Mouse (Mus musculus) adrenal gland, adult (tissue): ENCODE measurements around the gene Triobp.
A peak's percentile ranks its signal among the peaks of the same experiment; 100 is the strongest.

Experiments
- DNase-seq, 2 experiments: peaks; one replicate each; pipeline ENCODE4 v3.0.0; 2022 to 2023; ENCODE audit warnings: low spot score in 1 of 2; ENCODE audit not compliant: inconsistent age in 2 of 2

The Triobp gene

GRCm38 (mm10) chr15:78947657-78948056, at the start of gene Triobp:
Triobp (plus strand) TSS chr15:78947724.
- DNase-seq: peak; percentile 91 to 94

- DNase-seq: no peak
These were observed 49.0 kb upstream of the Triobp start for GRCm38 (mm10) chr15:78898507-78899001.

- DNase-seq: no peak
These were observed 48.1 kb upstream of the Triobp start, which contains the start of gene Gm49510 for GRCm38 (mm10) chr15:78899409-78899739. Gm49510 (plus strand) TSS chr15:78899667.

- peak; percentile 77 to 82 for DNase-seq
These were observed 47.6 kb upstream of the Triobp start, which contains the start of gene Sh3bp1 for GRCm38 (mm10) chr15:78899740-78900584. Sh3bp1 (plus strand) TSS chr15:78899768.

GRCm38 (mm10) chr15:78900585-78901421, 46.7 kb upstream of the Triobp start:
- no peak for DNase-seq

- no peak for DNase-seq
These were observed 46.1 kb upstream of the Triobp start for GRCm38 (mm10) chr15:78901422-78901789.

- peak; percentile 81 to 94 for DNase-seq
These were observed 44.3 kb upstream of the Triobp start for GRCm38 (mm10) chr15:78903243-78903642.

- no peak for DNase-seq
These were observed 39.1 kb upstream of the Triobp start for GRCm38 (mm10) chr15:78908399-78908798.

GRCm38 (mm10) chr15:78908982-78909381, 38.5 kb upstream of the Triobp start:
- DNase-seq: no peak

- peak in 1 of 2 experiments; percentile 61 for DNase-seq
These were observed 35.5 kb upstream of the Triobp start for GRCm38 (mm10) chr15:78912040-78912439.

GRCm38 (mm10) chr15:78913632-78914090, 33.9 kb upstream of the Triobp start, which contains the start of gene Pdxp:
Pdxp (plus strand) TSS chr15:78913919.
- peak; percentile 95 for DNase-seq

GRCm38 (mm10) chr15:78914091-78914822, 33.3 kb upstream of the Triobp start:
- peak; percentile 55 to 60 for DNase-seq

- peak in 1 of 2 experiments; percentile 52 for DNase-seq
These were observed 32.5 kb upstream of the Triobp start for GRCm38 (mm10) chr15:78914823-78915659.

GRCm38 (mm10) chr15:78915660-78916017, 31.9 kb upstream of the Triobp start:
- peak; percentile 71 to 90 for DNase-seq

GRCm38 (mm10) chr15:78916052-78916826, 31.3 kb upstream of the Triobp start:
- DNase-seq: peak in 1 of 2 experiments; percentile 27

- peak in 1 of 2 experiments; percentile 27 for DNase-seq
These were observed 29.4 kb upstream of the Triobp start for GRCm38 (mm10) chr15:78918126-78918525.

GRCm38 (mm10) chr15:78919914-78920313, 27.6 kb upstream of the Triobp start:
- peak; percentile 41 to 71 for DNase-seq

- DNase-seq: no peak
These were observed 24.8 kb upstream of the Triobp start for GRCm38 (mm10) chr15:78922700-78923099.

GRCm38 (mm10) chr15:78923585-78923984, 23.9 kb upstream of the Triobp start:
- DNase-seq: peak in 1 of 2 experiments; percentile 17
